Mouse (Mus musculus): ENCODE data around the gene Mthfr. TPM values are rescaled to one million over a fixed set of nuclear protein-coding genes. Genes with fewer than 3 reads are reported as not detected.
A peak's percentile ranks its signal among the peaks of the same experiment; 100 is the strongest.

Mthfr gene
- polyA plus RNA-seq, 1 experiment from 2014 or later: 23.2 TPM

GRCm38 (mm10) chr4:148075259-148075658, 36.4 kb downstream of the Mthfr start:
- Histone ChIP-seq H3K27me3 (replicated peaks) (no peaks in the 10 kb centered on the region), H3K4me3 (peak overlapping the region; percentile 26), H3K27ac (no peak overlapping the region), H3K9me3 (no peaks in the 10 kb centered on the region), H3K4me2 (peak overlapping the region; percentile 45), H3K9ac (no peak overlapping the region; the same call in 1 of the 2 replicates), H3K36me3 (replicated peaks) (no peaks in the 10 kb centered on the region), H3K4me1 (peaks cover 8% of the 10 kb centered on the region; the same call in 1 of the 2 replicates)
- 41% methylated on average over 21 of the region's 21 CpGs for WGBS
- peak; percentile 44; the same call in 1 of the 2 replicates for ATAC-seq (replicated peaks)

GRCm38 (mm10) chr4:148075881-148076280, 37.0 kb downstream of the Mthfr start:
- no peak overlapping the region for H3K27ac ChIP-seq
- H3K36me3 ChIP-seq (replicated peaks): no peaks in the 10 kb centered on the region
- ATAC-seq (replicated peaks): no peak
- H3K4me1 ChIP-seq: peaks cover 8% of the 10 kb centered on the region; the same call in 1 of the 2 replicates
- H3K9me3 ChIP-seq: no peaks in the 10 kb centered on the region
- WGBS: 90% methylated on average over 6 of the region's 6 CpGs
- H3K4me3 ChIP-seq: no peak overlapping the region
- no peaks in the 10 kb centered on the region for H3K27me3 ChIP-seq (replicated peaks)
- H3K9ac ChIP-seq: no peak overlapping the region
- H3K4me2 ChIP-seq: no peak overlapping the region

GRCm38 (mm10) chr4:148079212-148079611, 40.3 kb downstream of the Mthfr start:
- WGBS: 66% methylated on average over 6 of the region's 6 CpGs
- H3K4me2 ChIP-seq: no peak overlapping the region
- no peaks in the 10 kb centered on the region for H3K36me3 ChIP-seq (replicated peaks)
- H3K9ac ChIP-seq: no peak overlapping the region
- H3K9me3 ChIP-seq: no peaks in the 10 kb centered on the region
- no peak for ATAC-seq (replicated peaks)
- H3K27ac ChIP-seq: no peak overlapping the region
- H3K27me3 ChIP-seq (replicated peaks): no peaks in the 10 kb centered on the region
- peaks cover 8% of the 10 kb centered on the region; the same call in 1 of the 2 replicates for H3K4me1 ChIP-seq
- no peak overlapping the region for H3K4me3 ChIP-seq

GRCm38 (mm10) chr4:148079944-148080596, 41.2 kb downstream of the Mthfr start:
- Histone ChIP-seq H3K9ac (no peak overlapping the region), H3K27me3 (replicated peaks) (no peaks in the 10 kb centered on the region), H3K36me3 (replicated peaks) (no peaks in the 10 kb centered on the region), H3K4me1 (peaks cover 4% of the 10 kb centered on the region; the same call in 1 of the 2 replicates), H3K4me3 (no peak overlapping the region), H3K9me3 (no peaks in the 10 kb centered on the region), H3K27ac (no peak overlapping the region), H3K4me2 (no peak overlapping the region)
- no peak for ATAC-seq (replicated peaks)
- 87% methylated on average over 8 of the region's 8 CpGs for WGBS

- Histone ChIP-seq H3K4me3 (no peak overlapping the region), H3K4me1 (no peaks in the 10 kb centered on the region; the same call in 1 of the 2 replicates), H3K4me2 (no peak overlapping the region), H3K27ac (no peak overlapping the region), H3K36me3 (replicated peaks) (no peaks in the 10 kb centered on the region), H3K9me3 (no peaks in the 10 kb centered on the region), H3K27me3 (replicated peaks) (no peaks in the 10 kb centered on the region), H3K9ac (no peak overlapping the region)
- ATAC-seq (replicated peaks): no peak
- 95% methylated on average over 1 of the region's 1 CpGs for WGBS
Observed at GRCm38 (mm10) chr4:148080597-148080973, 41.7 kb downstream of the Mthfr start.

- no peak overlapping the region for H3K4me3 ChIP-seq
- no peak overlapping the region for H3K4me2 ChIP-seq
- no peak for ATAC-seq (replicated peaks)
- WGBS: 90% methylated on average over 10 of the region's 10 CpGs
- H3K4me1 ChIP-seq: no peaks in the 10 kb centered on the region; the same call in 1 of the 2 replicates
- no peak overlapping the region for H3K9ac ChIP-seq
- no peaks in the 10 kb centered on the region for H3K9me3 ChIP-seq
- H3K27me3 ChIP-seq (replicated peaks): no peaks in the 10 kb centered on the region
- no peaks in the 10 kb centered on the region for H3K36me3 ChIP-seq (replicated peaks)
- H3K27ac ChIP-seq: no peak overlapping the region
Observed at GRCm38 (mm10) chr4:148081201-148081600, 42.3 kb downstream of the Mthfr start.

GRCm38 (mm10) chr4:148082257-148083044, 43.6 kb downstream of the Mthfr start:
- Histone ChIP-seq H3K4me2 (no peak overlapping the region), H3K27me3 (replicated peaks) (no peaks in the 10 kb centered on the region), H3K36me3 (replicated peaks) (no peaks in the 10 kb centered on the region), H3K27ac (no peak overlapping the region), H3K9me3 (no peaks in the 10 kb centered on the region), H3K9ac (no peak overlapping the region), H3K4me1 (peaks cover 4% of the 10 kb centered on the region), H3K4me3 (no peak overlapping the region)
- WGBS: 54% methylated on average over 12 of the region's 12 CpGs
- ATAC-seq (replicated peaks): no peak

- WGBS: 68% methylated on average over 21 of the region's 21 CpGs
- no peak overlapping the region for H3K4me3 ChIP-seq
- no peak for ATAC-seq (replicated peaks)
- no peaks in the 10 kb centered on the region for H3K36me3 ChIP-seq (replicated peaks)
- H3K4me2 ChIP-seq: no peak overlapping the region
- H3K27ac ChIP-seq: no peak overlapping the region
- no peaks in the 10 kb centered on the region for H3K27me3 ChIP-seq (replicated peaks)
- H3K9ac ChIP-seq: no peak overlapping the region
- no peaks in the 10 kb centered on the region for H3K9me3 ChIP-seq
- peaks cover 12% of the 10 kb centered on the region for H3K4me1 ChIP-seq
Observed at GRCm38 (mm10) chr4:148083176-148083899, 44.5 kb downstream of the Mthfr start.

GRCm38 (mm10) chr4:148084261-148084714, 45.4 kb downstream of the Mthfr start:
- no peak overlapping the region for H3K4me3 ChIP-seq
- no peak overlapping the region for H3K4me2 ChIP-seq
- H3K36me3 ChIP-seq (replicated peaks): no peaks in the 10 kb centered on the region
- 14% methylated on average over 8 of the region's 8 CpGs for WGBS
- H3K27ac ChIP-seq: no peak overlapping the region
- H3K4me1 ChIP-seq: peaks cover 17% of the 10 kb centered on the region
- ATAC-seq (replicated peaks): no peak
- no peaks in the 10 kb centered on the region for H3K9me3 ChIP-seq
- H3K27me3 ChIP-seq (replicated peaks): no peaks in the 10 kb centered on the region
- H3K9ac ChIP-seq: no peak overlapping the region

- no peaks in the 10 kb centered on the region for H3K9me3 ChIP-seq
- no peak overlapping the region for H3K4me3 ChIP-seq
- H3K4me2 ChIP-seq: no peak overlapping the region
- H3K27ac ChIP-seq: no peak overlapping the region
- no peak for ATAC-seq (replicated peaks)
- H3K4me1 ChIP-seq: peaks cover 17% of the 10 kb centered on the region
- 52% methylated on average over 10 of the region's 10 CpGs for WGBS
- H3K36me3 ChIP-seq (replicated peaks): no peaks in the 10 kb centered on the region
- no peak overlapping the region for H3K9ac ChIP-seq
- H3K27me3 ChIP-seq (replicated peaks): no peaks in the 10 kb centered on the region
Observed at GRCm38 (mm10) chr4:148085131-148085906, 46.4 kb downstream of the Mthfr start.

- H3K4me3 ChIP-seq: no peak overlapping the region
- 82% methylated on average over 3 of the region's 3 CpGs for WGBS
- no peak overlapping the region for H3K27ac ChIP-seq
- no peaks in the 10 kb centered on the region for H3K27me3 ChIP-seq (replicated peaks)
- H3K9ac ChIP-seq: no peak overlapping the region
- ATAC-seq (replicated peaks): no peak
- H3K9me3 ChIP-seq: no peaks in the 10 kb centered on the region
- no peak overlapping the region for H3K4me2 ChIP-seq
- no peaks in the 10 kb centered on the region for H3K36me3 ChIP-seq (replicated peaks)
- peaks cover 17% of the 10 kb centered on the region for H3K4me1 ChIP-seq
Observed at GRCm38 (mm10) chr4:148085907-148086305, 47.0 kb downstream of the Mthfr start.

Measured in midbrain, embryonic 15.5 days (tissue).